Mouse (Mus musculus) liver, adult 2 months (tissue): ENCODE data around the gene C4b. TPM values are rescaled to one million over a fixed set of nuclear protein-coding genes. Genes with fewer than 3 reads are reported as not detected.
"Not testable (repeated sequence)": the region's sequence is repeated elsewhere in the genome, so short reads cannot be mapped to it uniquely, and the experiment has no call there.

Source experiments
- DNase-seq: peaks from one replicate; pipeline ENCODE4 v3.0.0-alpha.2; 2011; ENCODE audit warnings: low read depth, low spot score; ENCODE audit errors: extremely low read depth
- H3K27ac ChIP-seq: fragments of 200-500 bp; replicated peaks from 2 replicates; pipeline ENCODE4 v1.5.1; 2012; ENCODE audit warnings: low read depth, mild to moderate bottlenecking, control low read depth, inconsistent platforms, low read length; ENCODE audit not compliant: insufficient read depth
- H3K27me3 ChIP-seq: fragments of 200-500 bp; 2 replicates; pipeline ENCODE4 v1.6.1; 2012; ENCODE audit warnings: mild to moderate bottlenecking, moderate library complexity, low read length, inconsistent platforms; ENCODE audit not compliant: control insufficient read depth, insufficient read depth
- H3K36me3 ChIP-seq: fragments of 200-500 bp; 2 replicates; pipeline ENCODE4 v1.6.1; 2012; ENCODE audit warnings: low read length, inconsistent platforms; ENCODE audit not compliant: control insufficient read depth, insufficient read depth
- H3K4me1 ChIP-seq: fragments of 200-500 bp; 2 replicates; pipeline ENCODE4 v1.6.1; 2011; ENCODE audit warnings: low read length; ENCODE audit not compliant: control insufficient read depth, insufficient read depth
- H3K4me3 ChIP-seq: fragments of 200-500 bp; 2 replicates; pipeline ENCODE4 v1.5.1; 2011; ENCODE audit warnings: low read depth, mild to moderate bottlenecking, control low read depth, low read length, moderate library complexity; ENCODE audit not compliant: insufficient read depth
- H3K79me2 ChIP-seq: fragments of 200-500 bp; 2 replicates; pipeline ENCODE4 v1.6.1; 2012; ENCODE audit warnings: inconsistent platforms, mild to moderate bottlenecking, low read length, moderate library complexity; ENCODE audit not compliant: control insufficient read depth, insufficient read depth
- H3K9ac ChIP-seq: fragments of 200-500 bp; 2 replicates; pipeline ENCODE4 v1.6.1; 2012; ENCODE audit warnings: low read depth, mild to moderate bottlenecking, control low read depth, inconsistent platforms, low read length
- CTCF ChIP-seq: fragments of 200-500 bp; IDR thresholded peaks from 2 replicates; pipeline ENCODE4 v1.5.1; 2011; ENCODE audit warnings: low read depth, low read length, control low read depth
- POLR2A ChIP-seq: fragments of 200-500 bp; IDR thresholded peaks from 2 replicates; pipeline ENCODE4 v1.6.1; 2011; ENCODE audit warnings: low read length, control low read depth; ENCODE audit not compliant: insufficient read depth; ENCODE audit errors: extremely low read depth
- WGBS: fragments of 180-500 bp; shearing (Covaris S2); methylation state at CpG from one replicate; pipeline ENCODE4 v1.1.7; 2018; 5-methylcytosine and 5-hydroxymethylcytosine counted together
- polyA plus RNA-seq: library from polyadenylated mRNA; depleted of rRNA; stranded (reverse); fragments of >200 nt; gene quantifications from 2 replicates; pipeline ENCODE4 v1.2.3, GENCODE M21; 2012
- total RNA-seq: library from RNA; depleted of rRNA; stranded (reverse); fragments of >200 nt; gene quantifications from 2 replicates; pipeline ENCODE4 v1.2.3, GENCODE M21; 2014

The C4b gene
- total and polyA plus RNA-seq, 2 experiments, result 421 to 742 TPM

DNA sequence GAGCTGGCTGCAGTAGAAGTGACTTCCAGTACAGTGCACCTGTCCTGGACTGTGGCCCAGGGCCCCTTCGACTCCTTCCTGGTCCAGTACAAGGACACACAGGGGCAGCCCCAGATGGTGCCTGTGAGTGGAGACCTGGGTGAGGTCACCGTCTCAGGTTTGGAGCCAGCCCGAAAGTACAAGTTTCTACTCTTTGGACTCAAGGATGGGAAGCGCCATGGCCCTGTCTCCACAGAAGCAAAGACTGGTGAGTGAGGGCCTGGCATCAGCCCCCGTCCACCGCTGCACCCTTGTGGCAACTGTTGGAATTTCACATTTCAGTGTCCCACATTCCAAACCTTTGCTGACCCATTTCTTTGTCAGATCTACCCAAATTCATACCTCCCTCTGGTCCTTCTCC is 30.7 kb downstream of the C4b start:
- peak; percentile 22 for DNase-seq
- H3K27ac ChIP-seq, result no peak overlapping the region
- WGBS, result 43% methylated on average over 6 of the region's 6 CpGs
- no peak overlapping the region for H3K9ac ChIP-seq
- no peaks in the 10 kb centered on the region for H3K36me3 ChIP-seq
- TF ChIP-seq POLR2A, result no peak
- TF ChIP-seq CTCF, result peak; percentile 71
- H3K4me3 ChIP-seq, result no peak overlapping the region
- no peaks in the 10 kb centered on the region for H3K4me1 ChIP-seq
- no peaks in the 10 kb centered on the region for H3K79me2 ChIP-seq
- H3K27me3 ChIP-seq, result no peaks in the 10 kb centered on the region

DNA sequence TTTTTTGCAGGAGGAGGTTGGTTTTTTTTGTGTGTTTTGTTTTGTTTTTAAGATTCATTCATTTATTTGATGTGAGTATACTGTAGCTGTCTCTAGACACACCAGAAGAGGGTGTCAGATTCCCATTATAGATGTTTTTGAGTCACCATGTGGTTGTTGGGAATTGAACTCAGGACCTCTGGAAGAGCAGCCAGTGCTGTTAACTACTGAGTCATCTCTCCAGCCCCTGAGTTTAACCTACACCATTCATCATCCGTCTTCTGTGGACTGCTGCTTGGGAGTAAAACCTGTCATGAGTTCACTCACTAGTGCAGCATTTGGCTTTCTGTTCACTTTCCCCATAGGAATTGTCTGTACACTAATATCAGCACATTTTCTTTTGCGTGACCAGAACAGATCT is 37.2 kb downstream of the C4b start:
- not testable (repeated sequence) for H3K27me3 ChIP-seq, DNase-seq, H3K4me1 ChIP-seq, H3K27ac ChIP-seq, H3K79me2 ChIP-seq, H3K4me3 ChIP-seq, H3K36me3 ChIP-seq, H3K9ac ChIP-seq
- 91% methylated on average over 2 of the region's 2 CpGs for WGBS

GRCm38 (mm10) chr17:34700671-34701071 is 43.0 kb downstream of the C4b start:
- H3K9ac ChIP-seq, result no peak overlapping the region
- H3K36me3 ChIP-seq, result no peaks in the 10 kb centered on the region
- DNase-seq, result no peak
- WGBS, result 70% methylated on average over 2 of the region's 2 CpGs
- no peak overlapping the region for H3K27ac ChIP-seq
- H3K4me3 ChIP-seq, result no peak overlapping the region
- no peaks in the 10 kb centered on the region for H3K4me1 ChIP-seq
- H3K27me3 ChIP-seq, result no peaks in the 10 kb centered on the region
- TF ChIP-seq CTCF, result no peak
- TF ChIP-seq POLR2A, result no peak
- no peaks in the 10 kb centered on the region for H3K79me2 ChIP-seq

GRCm38 (mm10) chr17:34699575-34700408 is 43.9 kb downstream of the C4b start:
- no peaks in the 10 kb centered on the region for H3K79me2 ChIP-seq
- no peak overlapping the region for H3K9ac ChIP-seq
- DNase-seq, result no peak
- TF ChIP-seq CTCF (no peak), POLR2A (no peak)
- no peak overlapping the region for H3K27ac ChIP-seq
- no peaks in the 10 kb centered on the region for H3K27me3 ChIP-seq
- no peaks in the 10 kb centered on the region for H3K4me1 ChIP-seq
- no peaks in the 10 kb centered on the region for H3K36me3 ChIP-seq
- no peak overlapping the region for H3K4me3 ChIP-seq
- WGBS, result 76% methylated on average over 14 of the region's 14 CpGs

- WGBS, result 70% methylated on average over 7 of the region's 7 CpGs
- Histone ChIP-seq H3K4me1 (no peaks in the 10 kb centered on the region), H3K27ac (peak overlapping the region; percentile 49), H3K79me2 (no peaks in the 10 kb centered on the region), H3K36me3 (no peaks in the 10 kb centered on the region), H3K27me3 (no peaks in the 10 kb centered on the region), H3K4me3 (no peak overlapping the region), H3K9ac (no peak overlapping the region)
- TF ChIP-seq POLR2A, result no peak
- no peak for TF ChIP-seq CTCF
- DNase-seq, result peak; percentile 21
Measured at GRCm38 (mm10) chr17:34692906-34693305, 50.8 kb downstream of the C4b start.

GRCm38 (mm10) chr17:34690458-34690857 is 53.2 kb downstream of the C4b start:
- Histone ChIP-seq H3K27ac (no peak overlapping the region), H3K4me1 (no peaks in the 10 kb centered on the region), H3K36me3 (no peaks in the 10 kb centered on the region), H3K4me3 (no peak overlapping the region), H3K79me2 (no peaks in the 10 kb centered on the region), H3K27me3 (no peaks in the 10 kb centered on the region), H3K9ac (no peak overlapping the region)
- TF ChIP-seq CTCF (no peak), POLR2A (no peak)
- DNase-seq, result peak; percentile 57
- WGBS, result 27% methylated on average over 4 of the region's 4 CpGs
